Mouse (Mus musculus) brain, embryonic 14.5 days (tissue): ENCODE results near the gene Hsf4. TPM values are rescaled to one million over a fixed set of nuclear protein-coding genes. Genes with fewer than 3 reads are reported as not detected.
"Not testable (repeated sequence)": the region's sequence is repeated elsewhere in the genome, so short reads cannot be mapped to it uniquely, and the experiment has no call there.

ENCODE experiments used
- DNase-seq: peaks from one replicate; pipeline ENCODE4 v3.0.0-alpha.2; 2011; ENCODE audit warnings: low read depth
- CTCF ChIP-seq: fragments of 200-500 bp; IDR thresholded peaks from 2 replicates; pipeline ENCODE4 v1.5.1; 2012; ENCODE audit warnings: inconsistent platforms, mild to moderate bottlenecking, moderate library complexity, borderline replicate concordance; ENCODE audit not compliant: insufficient read depth, insufficient read length; ENCODE audit errors: extremely low read depth
- POLR2A ChIP-seq: fragments of 200-500 bp; IDR thresholded peaks from 2 replicates; pipeline ENCODE4 v1.6.1; 2012; ENCODE audit warnings: mild to moderate bottlenecking, inconsistent platforms, borderline replicate concordance; ENCODE audit not compliant: poor library complexity, insufficient read depth, insufficient read length, severe bottlenecking; ENCODE audit errors: extremely low read depth
- polyA plus RNA-seq: library from polyadenylated mRNA; depleted of rRNA; stranded (reverse); fragments of >200 nt; gene quantifications from 2 replicates; pipeline ENCODE4 v1.2.3, GENCODE M21; 2012

Hsf4 gene
- polyA plus RNA-seq, 1 experiment, result 0.60 TPM

GRCm38 (mm10) chr8:105278911-105279334 is 9.3 kb downstream of the Hsf4 start:
- TF ChIP-seq POLR2A (no peak), CTCF (no peak)
- DNase-seq, result peak; percentile 89

DNA sequence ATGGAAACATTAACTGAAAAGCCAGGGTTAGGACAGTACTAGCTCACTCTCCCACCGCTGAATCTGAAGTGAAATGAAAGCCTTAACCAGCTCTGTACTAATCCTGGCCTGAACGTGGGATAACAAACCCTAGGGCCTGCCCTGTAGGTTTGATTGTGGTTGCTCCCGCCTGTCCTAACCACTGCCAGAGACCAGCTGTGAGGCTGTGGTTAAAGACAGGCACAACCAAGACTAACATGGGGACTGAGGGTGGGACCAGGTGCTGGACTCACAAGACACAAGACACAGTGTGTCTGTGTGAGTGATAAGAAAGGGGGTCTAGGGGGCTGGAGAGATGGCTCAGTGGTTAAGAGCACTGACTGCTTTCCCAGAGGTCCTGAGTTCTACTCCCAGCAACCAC is 11.0 kb downstream of the Hsf4 start:
- no peak for TF ChIP-seq CTCF
- no peak for TF ChIP-seq POLR2A
- DNase-seq, result no peak

DNA sequence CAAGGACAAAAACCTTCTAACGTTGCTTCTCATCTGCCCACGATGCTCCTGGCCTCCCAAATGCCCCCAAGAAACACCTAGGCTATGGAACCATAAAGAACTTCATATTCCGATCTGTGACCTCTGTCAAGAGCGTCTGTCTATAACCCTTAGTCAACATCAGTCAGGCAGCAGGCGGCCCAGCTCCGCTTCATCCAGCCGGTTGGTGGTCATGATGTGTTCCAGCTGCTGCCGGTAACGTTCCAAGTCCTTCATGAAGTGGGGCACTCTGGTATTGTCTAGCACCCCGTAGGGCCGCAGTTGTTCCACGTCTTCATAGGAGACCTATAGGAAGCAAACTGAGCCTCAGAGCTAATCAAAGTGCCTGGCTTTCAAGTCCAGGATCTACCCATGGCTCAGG is 12.2 kb downstream of the Hsf4 start:
- TF ChIP-seq POLR2A, result no peak
- no peak for TF ChIP-seq CTCF
- no peak for DNase-seq

DNA sequence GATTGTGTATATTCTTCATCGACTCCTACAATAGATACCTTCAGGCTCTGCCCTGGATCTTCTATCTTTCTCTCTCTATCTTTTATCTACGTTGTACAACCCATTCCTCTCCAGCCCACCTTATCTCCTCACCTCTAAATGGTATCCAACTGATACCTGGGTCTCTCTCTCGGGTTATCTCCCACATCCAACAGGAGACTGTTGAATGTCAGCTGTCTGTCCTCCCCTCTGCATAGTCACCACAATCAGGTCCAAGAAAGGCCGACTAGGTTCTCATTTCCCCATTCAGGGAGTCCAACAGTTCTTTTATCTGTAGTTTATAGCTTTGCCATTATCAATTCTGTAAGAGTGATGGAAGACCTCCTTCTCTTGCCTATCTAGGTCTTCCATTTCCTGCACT is 12.6 kb downstream of the Hsf4 start:
- no peak for DNase-seq
- TF ChIP-seq POLR2A (no peak), CTCF (no peak)

- TF ChIP-seq POLR2A (no peak), CTCF (peak; percentile 59)
- no peak for DNase-seq
Observed at GRCm38 (mm10) chr8:105283074-105283473, 13.5 kb downstream of the Hsf4 start.

- TF ChIP-seq CTCF (no peak), POLR2A (no peak)
- DNase-seq, result no peak
Observed at GRCm38 (mm10) chr8:105285514-105285913, 15.9 kb downstream of the Hsf4 start.

GRCm38 (mm10) chr8:105286907-105287306 is 17.3 kb downstream of the Hsf4 start:
- TF ChIP-seq POLR2A (no peak), CTCF (no peak)
- no peak for DNase-seq

GRCm38 (mm10) chr8:105288231-105288630 is 18.6 kb downstream of the Hsf4 start:
- TF ChIP-seq CTCF, result no peak
- DNase-seq, result no peak

- peak; percentile 88 for TF ChIP-seq POLR2A
- TF ChIP-seq CTCF, result no peak
- DNase-seq, result peak; percentile 99
Observed at GRCm38 (mm10) chr8:105288958-105289732, 19.5 kb downstream of the Hsf4 start.

GRCm38 (mm10) chr8:105289805-105290460 is 20.3 kb downstream of the Hsf4 start, which contains the start of gene 4931428F04Rik:
Gene 4931428F04Rik, minus strand, starts transcription at chr8:105289864.
- peak; percentile 78 for DNase-seq
- TF ChIP-seq POLR2A (no peak), CTCF (peak; percentile 57; the same call in 1 of the 2 replicates)

- TF ChIP-seq CTCF (peak; percentile 90), POLR2A (no peak)
- peak; percentile 82 for DNase-seq
Observed at GRCm38 (mm10) chr8:105290554-105291314, 21.1 kb downstream of the Hsf4 start.

GRCm38 (mm10) chr8:105291364-105291763 is 21.8 kb downstream of the Hsf4 start:
- not testable (repeated sequence) for DNase-seq

DNA sequence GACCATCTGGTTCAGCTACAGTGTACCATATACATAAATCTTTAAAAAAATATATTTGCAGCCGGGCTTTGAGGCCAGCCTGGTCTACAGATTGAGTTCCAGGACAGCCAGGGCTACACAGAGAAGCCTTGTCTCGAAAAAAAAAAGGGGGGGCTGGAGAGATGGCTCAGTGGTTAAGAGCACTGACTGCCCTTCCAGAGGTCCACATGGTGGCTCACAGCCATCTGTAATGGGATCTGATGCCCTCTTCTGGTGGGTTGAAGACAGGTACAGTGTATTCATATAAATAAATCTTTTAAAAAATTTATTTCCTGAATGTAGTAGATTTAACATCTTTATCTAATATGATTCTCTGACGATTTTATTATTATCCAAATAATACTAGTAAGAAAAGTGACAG is 22.2 kb downstream of the Hsf4 start:
- not testable (repeated sequence) for DNase-seq
